Mouse (Mus musculus) C2C12 (cell line): Measurements from ENCODE around the gene Agap1. TPM values are rescaled to one million over a fixed set of nuclear protein-coding genes. Genes with fewer than 3 reads are reported as not detected.

Experiments used
- H3K27me3 ChIP-seq: one replicate; pipeline ENCODE4 v1.6.1; 2011; ENCODE audit not compliant: control insufficient read depth, insufficient read depth, insufficient read length
- H3K36me3 ChIP-seq: one replicate; pipeline ENCODE4 v1.6.1; 2011; ENCODE audit not compliant: control insufficient read depth, insufficient read depth
- H3K4me3 ChIP-seq: one replicate; pipeline ENCODE4 v1.5.1; 2011; ENCODE audit warnings: mild to moderate bottlenecking, control low read depth; ENCODE audit not compliant: poor library complexity, insufficient read depth, severe bottlenecking
- H3K79me2 ChIP-seq: one replicate; pipeline ENCODE4 v1.6.1; 2011; ENCODE audit not compliant: control insufficient read depth, insufficient read depth
- H3K79me3 ChIP-seq: one replicate; pipeline ENCODE4 v1.6.1; 2011; ENCODE audit warnings: low read depth, control low read depth
- H3ac ChIP-seq: one replicate; pipeline ENCODE3; 2011; ENCODE audit warnings: low read depth; ENCODE audit not compliant: control insufficient read depth, insufficient read length
- CEBPB ChIP-seq: IDR thresholded peaks from one replicate; pipeline ENCODE4 v1.6.1; 2011; ENCODE audit warnings: low read depth, mild to moderate bottlenecking, control low read depth, moderate library complexity
- CTCF ChIP-seq: IDR thresholded peaks from one replicate; pipeline ENCODE4 v1.5.1; 2011; ENCODE audit not compliant: control insufficient read depth, insufficient read depth, insufficient read length
- FOSL1 ChIP-seq: IDR thresholded peaks from one replicate; pipeline ENCODE4 v1.8.0; 2011; ENCODE audit warnings: mild to moderate bottlenecking, low read length; ENCODE audit not compliant: poor library complexity, insufficient read depth, severe bottlenecking
- MAX ChIP-seq: IDR thresholded peaks from one replicate; pipeline ENCODE4 v1.6.1; 2011; ENCODE audit warnings: mild to moderate bottlenecking, control low read depth
- MYOD1 ChIP-seq: IDR thresholded peaks from one replicate; pipeline ENCODE4 v1.6.1; 2011; ENCODE audit warnings: low read depth; ENCODE audit not compliant: control insufficient read depth, insufficient read length
- MYOG ChIP-seq: IDR thresholded peaks from one replicate; pipeline ENCODE4 v1.6.1; 2011; ENCODE audit not compliant: control insufficient read depth, insufficient read length; ENCODE audit errors: extremely low read depth
- USF1 ChIP-seq: IDR thresholded peaks from one replicate; pipeline ENCODE4 v1.6.1; 2011; ENCODE audit warnings: low read depth, mild to moderate bottlenecking, control low read depth, moderate library complexity
- polyA plus RNA-seq: library from polyadenylated mRNA; unstranded; fragments of >200 nt; fragmentation: generic; extraction: Trizol; gene quantifications from one replicate; pipeline ENCODE4 v1.2.1, GENCODE M21; 2012; ENCODE audit warnings: missing spikeins

The Agap1 gene
- polyA plus RNA-seq, 1 experiment = 14.0 TPM

DNA sequence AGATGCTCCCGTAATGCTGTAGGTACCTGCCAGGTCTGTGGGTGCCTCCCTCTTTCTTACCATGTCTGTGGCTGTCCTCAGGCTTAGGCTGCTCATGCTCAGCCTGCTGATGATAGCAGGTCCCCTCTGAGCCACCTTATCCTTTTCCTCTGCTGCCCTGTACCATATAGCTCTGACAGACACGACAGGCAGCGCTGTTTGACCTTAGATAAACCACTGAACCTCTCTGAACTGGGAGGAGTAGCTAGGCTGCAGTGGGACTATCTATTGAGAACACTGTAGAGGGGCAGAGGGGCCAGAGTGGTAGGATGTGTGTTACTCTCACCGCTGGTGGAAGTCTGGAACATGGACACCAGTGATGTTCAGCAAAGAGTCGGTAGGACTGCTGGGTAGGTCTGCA, 211.5 kb downstream of the Agap1 start:
- Histone ChIP-seq H3K27me3 (no peaks in the 10 kb centered on the region), H3ac (no peak overlapping the region), H3K36me3 (peaks cover 36% of the 10 kb centered on the region), H3K4me3 (no peak overlapping the region), H3K79me3 (no peaks in the 10 kb centered on the region), H3K79me2 (no peaks in the 10 kb centered on the region)
- no peak for TF ChIP-seq MYOD1
- no peak for TF ChIP-seq USF1
- TF ChIP-seq FOSL1 = no peak
- TF ChIP-seq MYOG = no peak
- no peak for TF ChIP-seq CEBPB
- TF ChIP-seq MAX = no peak
- no peak for TF ChIP-seq CTCF

DNA sequence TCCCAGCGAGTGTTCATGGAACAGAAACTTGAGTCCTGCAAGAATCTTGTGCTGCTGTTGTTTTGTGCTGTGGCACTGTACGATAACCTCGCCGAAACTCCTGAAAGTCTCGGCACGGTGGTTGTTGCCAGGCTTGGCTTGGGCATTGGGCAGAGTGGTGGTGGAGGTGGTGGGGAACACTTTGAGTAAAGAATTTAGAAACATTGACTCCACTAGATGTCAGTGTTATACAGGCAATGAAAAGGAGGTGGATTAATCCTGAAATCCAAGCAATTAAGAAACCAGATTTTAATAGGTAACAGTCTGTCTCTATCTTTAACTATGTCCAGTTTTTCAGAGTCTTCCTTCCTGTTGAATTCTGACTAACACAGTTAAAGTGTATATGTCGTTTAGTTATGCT, 212.8 kb downstream of the Agap1 start:
- peaks cover 46% of the 10 kb centered on the region for H3K36me3 ChIP-seq

DNA sequence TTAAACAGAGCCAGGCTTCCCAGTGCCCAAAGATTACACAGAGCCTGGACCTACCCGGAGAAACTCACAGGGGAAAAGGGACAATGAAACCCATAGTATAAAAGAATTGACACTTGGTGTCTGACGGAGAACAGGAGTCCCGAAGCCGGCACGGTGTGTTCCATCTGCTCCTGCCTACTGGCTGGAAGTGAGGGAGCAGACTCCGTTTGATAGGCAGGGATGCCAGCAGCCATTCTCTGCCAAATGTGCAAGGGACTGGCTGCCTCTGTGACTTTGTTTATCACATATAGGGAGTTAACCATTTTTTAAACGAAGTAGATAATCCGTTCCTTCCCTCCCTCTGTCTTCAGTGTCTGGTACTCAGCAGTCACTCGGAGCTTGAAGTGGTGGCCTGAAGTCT, 214.0 kb downstream of the Agap1 start:
- H3K4me3 ChIP-seq = no peak overlapping the region
- H3K27me3 ChIP-seq = no peaks in the 10 kb centered on the region
- TF ChIP-seq FOSL1 = no peak
- no peak for TF ChIP-seq MAX
- TF ChIP-seq USF1 = no peak
- TF ChIP-seq MYOD1 = no peak
- no peak for TF ChIP-seq MYOG
- no peak for TF ChIP-seq CEBPB
- no peak for TF ChIP-seq CTCF
- H3ac ChIP-seq = no peak overlapping the region
- peaks cover 57% of the 10 kb centered on the region for H3K36me3 ChIP-seq
- no peaks in the 10 kb centered on the region for H3K79me2 ChIP-seq
- H3K79me3 ChIP-seq = no peaks in the 10 kb centered on the region

More for the DNA sequence above, 212.8 kb downstream of the Agap1 start:
- Histone ChIP-seq H3K79me2 (no peaks in the 10 kb centered on the region), H3K27me3 (no peaks in the 10 kb centered on the region), H3K79me3 (no peaks in the 10 kb centered on the region), H3K4me3 (no peak overlapping the region), H3ac (no peak overlapping the region)
- TF ChIP-seq MAX (no peak), CEBPB (no peak)

DNA sequence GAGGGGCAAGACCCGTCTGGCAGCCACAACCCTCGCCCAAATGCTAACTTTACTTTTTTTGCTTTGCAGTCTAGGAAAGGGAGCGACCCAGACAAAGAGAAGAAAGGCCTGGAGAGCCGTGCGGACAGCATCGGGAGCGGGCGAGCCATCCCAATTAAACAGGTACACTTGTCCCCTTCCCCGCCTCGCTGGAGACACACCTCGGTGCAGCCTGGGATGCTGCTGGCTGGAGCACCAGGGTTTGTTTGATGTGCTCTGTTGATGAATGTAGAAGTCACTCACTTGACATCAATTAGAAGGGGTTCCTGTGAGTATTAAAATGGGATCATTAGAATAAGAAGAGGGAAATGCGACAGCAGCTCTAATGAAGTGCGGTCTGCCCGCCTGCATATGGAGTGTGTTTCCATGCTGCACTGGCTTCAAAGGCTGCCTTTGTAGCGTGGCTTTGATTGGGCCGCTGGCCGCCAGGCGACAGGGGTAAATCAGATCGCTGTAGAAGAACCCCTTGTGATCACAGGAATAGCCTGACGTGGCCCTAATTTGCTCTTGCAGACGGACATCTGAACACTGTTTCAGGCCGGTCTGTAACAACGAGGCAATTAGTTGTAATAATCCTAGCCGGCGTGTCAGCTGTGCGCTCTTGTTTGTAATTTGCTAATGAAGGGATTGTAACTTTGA, 216.6 kb downstream of the Agap1 start:
- H3K27me3 ChIP-seq = no peaks in the 10 kb centered on the region
- TF ChIP-seq MYOD1 = no peak
- TF ChIP-seq MAX = no peak
- TF ChIP-seq CEBPB = no peak
- no peak for TF ChIP-seq MYOG
- no peak for TF ChIP-seq CTCF
- no peak for TF ChIP-seq FOSL1
- no peak for TF ChIP-seq USF1

DNA sequence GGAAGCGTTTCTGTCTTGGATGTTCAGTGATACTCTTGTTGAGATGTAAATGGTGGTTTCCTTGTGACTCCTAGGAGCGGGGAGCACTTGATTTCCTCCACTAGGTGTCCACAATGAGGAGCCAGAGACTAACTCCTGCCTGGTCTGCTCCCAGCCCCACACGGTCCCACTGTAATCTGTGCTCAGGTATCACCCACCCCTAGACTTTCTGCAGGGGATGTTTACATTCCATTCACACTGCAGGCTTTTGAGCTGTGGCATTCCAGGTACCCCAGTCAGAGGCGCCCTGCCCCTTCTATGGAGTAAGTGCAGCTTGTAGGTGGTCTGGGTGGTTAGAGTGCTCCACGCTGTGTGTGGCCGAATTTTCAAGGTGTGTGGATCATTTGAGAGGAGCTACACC, 218.5 kb downstream of the Agap1 start:
- Histone ChIP-seq H3ac (no peak overlapping the region), H3K36me3 (peaks cover 49% of the 10 kb centered on the region), H3K27me3 (no peaks in the 10 kb centered on the region), H3K79me3 (no peaks in the 10 kb centered on the region), H3K79me2 (no peaks in the 10 kb centered on the region), H3K4me3 (no peak overlapping the region)
- TF ChIP-seq CTCF (no peak), MYOD1 (no peak)

More for the DNA sequence above, 216.6 kb downstream of the Agap1 start:
- H3K79me3 ChIP-seq = no peaks in the 10 kb centered on the region
- H3ac ChIP-seq = no peak overlapping the region
- no peak overlapping the region for H3K4me3 ChIP-seq
- H3K79me2 ChIP-seq = no peaks in the 10 kb centered on the region
- peaks cover 55% of the 10 kb centered on the region for H3K36me3 ChIP-seq

DNA sequence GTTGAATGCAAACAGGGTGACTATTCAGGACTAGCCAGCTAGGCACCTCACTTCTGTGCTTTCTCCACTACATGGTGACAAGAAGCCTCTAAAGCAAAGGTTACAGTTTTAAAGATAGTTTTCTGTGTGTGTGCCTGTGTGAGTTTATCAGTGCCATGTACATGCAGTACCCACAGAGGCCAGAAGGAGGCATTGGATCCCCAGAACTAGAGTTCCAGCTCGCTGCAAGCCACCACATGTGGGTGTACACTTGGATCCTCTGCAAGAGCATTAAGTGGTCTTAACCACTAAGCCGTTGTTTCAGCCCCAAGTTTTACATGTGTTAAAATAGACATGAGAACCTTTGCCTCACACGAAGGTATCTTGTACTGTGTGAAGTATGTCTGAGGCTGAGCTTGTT, 219.1 kb downstream of the Agap1 start:
- Histone ChIP-seq H3K79me3 (no peaks in the 10 kb centered on the region), H3K27me3 (no peaks in the 10 kb centered on the region), H3ac (no peak overlapping the region), H3K4me3 (no peak overlapping the region), H3K79me2 (no peaks in the 10 kb centered on the region), H3K36me3 (peaks cover 49% of the 10 kb centered on the region)
- TF ChIP-seq MAX = no peak
- no peak for TF ChIP-seq MYOG
- TF ChIP-seq USF1 = no peak
- TF ChIP-seq CTCF = no peak
- no peak for TF ChIP-seq CEBPB

DNA sequence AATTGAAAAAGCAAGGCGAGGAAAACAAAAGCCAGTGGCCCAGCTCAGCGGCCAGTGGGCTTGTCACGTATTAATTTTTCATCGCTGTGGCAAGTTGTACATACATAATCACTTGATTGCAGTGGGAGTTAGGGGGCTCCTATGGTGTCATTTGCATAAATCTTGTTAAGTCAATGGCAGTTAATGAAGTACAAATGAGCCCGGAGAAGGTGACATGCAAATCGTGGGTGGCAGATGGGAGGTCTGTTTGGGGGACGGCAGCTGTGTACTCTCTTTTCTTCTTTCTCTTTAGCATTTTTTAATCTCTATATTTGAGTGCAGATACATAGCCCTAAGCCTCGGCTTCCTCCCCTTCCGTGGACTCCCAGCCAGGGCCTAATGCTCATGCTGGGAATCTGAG, 220.1 kb downstream of the Agap1 start:
- Histone ChIP-seq H3K79me3 (no peaks in the 10 kb centered on the region), H3ac (no peak overlapping the region), H3K36me3 (peaks cover 47% of the 10 kb centered on the region), H3K79me2 (no peaks in the 10 kb centered on the region), H3K4me3 (no peak overlapping the region), H3K27me3 (no peaks in the 10 kb centered on the region)
- TF ChIP-seq MAX = no peak
- TF ChIP-seq MYOD1 = no peak
- no peak for TF ChIP-seq USF1
- TF ChIP-seq FOSL1 = no peak
- no peak for TF ChIP-seq CEBPB
- no peak for TF ChIP-seq CTCF
- no peak for TF ChIP-seq MYOG
